Mouse (Mus musculus) left cerebral cortex, adult 9 months (tissue): Measurements from ENCODE around the gene Ninl.

Experiments used
- DNase-seq, 2 experiments: peaks; one replicate each; pipeline ENCODE4 v3.0.0; 2022; ENCODE audit warnings: low spot score in 2 of 2

Gene Ninl

GRCm38 (mm10) chr2:151039232-151039695 lies at the start of gene Ninl, which contains the start of gene Nanp:
Gene Ninl (minus strand): TSS chr2:151039382.
Gene Nanp (minus strand): TSS chr2:151039398.
- DNase-seq, result peak; percentile 78 to 93

GRCm38 (mm10) chr2:151056637-151057036 lies 17.5 kb upstream of the Ninl start:
- DNase-seq, result no peak

GRCm38 (mm10) chr2:151040411-151040810 lies 1.2 kb upstream of the Ninl start:
- no peak for DNase-seq

GRCm38 (mm10) chr2:151039726-151040125 lies 544 bp upstream of the Ninl start:
- no peak for DNase-seq

- no peak for DNase-seq
Observed at GRCm38 (mm10) chr2:151038811-151039222, 365 bp downstream of the Ninl start.

GRCm38 (mm10) chr2:151037876-151038552 lies 1.2 kb downstream of the Ninl start:
- no peak for DNase-seq

GRCm38 (mm10) chr2:151037292-151037691 lies 1.9 kb downstream of the Ninl start:
- DNase-seq, result no peak

- DNase-seq, result no peak
Observed at GRCm38 (mm10) chr2:151036721-151037120, 2.5 kb downstream of the Ninl start.

- DNase-seq, result no peak
Observed at GRCm38 (mm10) chr2:151034435-151034834, 4.7 kb downstream of the Ninl start.

- DNase-seq, result no peak
Observed at GRCm38 (mm10) chr2:151021158-151021557, 18.0 kb downstream of the Ninl start.

- DNase-seq, result no peak
Observed at GRCm38 (mm10) chr2:151015316-151015715, 23.9 kb downstream of the Ninl start.

GRCm38 (mm10) chr2:151011273-151011672 lies 27.9 kb downstream of the Ninl start:
- DNase-seq, result no peak

- DNase-seq, result no peak
Observed at GRCm38 (mm10) chr2:151009515-151010085, 29.6 kb downstream of the Ninl start.

GRCm38 (mm10) chr2:151008939-151009509 lies 30.2 kb downstream of the Ninl start:
- DNase-seq, result peak; percentile 31 to 65

GRCm38 (mm10) chr2:151008517-151008932 lies 30.7 kb downstream of the Ninl start:
- DNase-seq, result no peak

GRCm38 (mm10) chr2:151008006-151008405 lies 31.2 kb downstream of the Ninl start:
- no peak for DNase-seq

- no peak for DNase-seq
Observed at GRCm38 (mm10) chr2:151006281-151006945, 32.8 kb downstream of the Ninl start.

- no peak for DNase-seq
Observed at GRCm38 (mm10) chr2:151004390-151004789, 34.8 kb downstream of the Ninl start.

- no peak for DNase-seq
Observed at GRCm38 (mm10) chr2:151003796-151004195, 35.4 kb downstream of the Ninl start.

GRCm38 (mm10) chr2:151001619-151002175 lies 37.5 kb downstream of the Ninl start:
- DNase-seq, result no peak

GRCm38 (mm10) chr2:151000402-151001178 lies 38.6 kb downstream of the Ninl start:
- peak in 1 of 2 experiments; percentile 74 for DNase-seq
